ENCODE assay signal across 8 mouse cellular contexts in genomic region chr1:134454904-134455824, GRCm38 (mm10). TPM values are rescaled to one million over a fixed set of nuclear protein-coding genes. Genes with fewer than 3 reads are reported as not detected.
DNase-seq lines count a peak whose midpoint lies in the region; ATAC-seq and TF ChIP-seq lines count a peak whose summit lies in the region.

Gene Klhl12, plus strand, starts transcription at chr1:134455531.

- ATAC-seq in kidney, embryonic 15.5 days (replicated peaks; ENCODE audit: low FRiP score): peak; percentile 97
- ATAC-seq in monocyte, adult 5-6 weeks (replicated peaks; ENCODE audit: insufficient number of reproducible peaks, low FRiP score, low TSS enrichment, poor library complexity, severe bottlenecking): peak; percentile 96

- peak within 1 kb of the TSS; percentile 88 for H3K4me2 ChIP-seq in kidney, embryonic 15.5 days

- H3K9me3 ChIP-seq in heart, embryonic 10.5 days: no peaks in the 10 kb centered on the region
- no peaks in the 10 kb centered on the region for H3K9me3 ChIP-seq in kidney, embryonic 15.5 days (replicated peaks)

- peak within 1 kb of the TSS; percentile 95 for H3K9ac ChIP-seq in kidney, embryonic 15.5 days

- TF ChIP-seq POLR2A in bone marrow macrophage, adult 2 months (IDR thresholded peaks at IDR 0.05; ENCODE audit: borderline replicate concordance, low read depth, low read length): no peak
- TF ChIP-seq POLR2A in embryonic fibroblast, embryonic 13.5 days (IDR thresholded peaks at IDR 0.05; ENCODE audit: low read depth, low read length): peak; percentile 78

- peak within 1 kb of the TSS; percentile 77 for H3K4me3 ChIP-seq in bone marrow macrophage, adult 2 months (ENCODE audit: insufficient read depth, low read length)
- peak within 1 kb of the TSS; percentile 67 for H3K4me3 ChIP-seq in embryonic fibroblast, embryonic 13.5 days (ENCODE audit: insufficient read depth, low read length)
- peak within 1 kb of the TSS; percentile 100 for H3K4me3 ChIP-seq in heart, embryonic 10.5 days
- peak within 1 kb of the TSS; percentile 89 for H3K4me3 ChIP-seq in kidney, embryonic 15.5 days (replicated peaks)

- DNase-seq in A20 (ENCODE audit: low read depth, low spot score) (peak; percentile 96), liver (peak; percentile 97)
- peak; percentile 96 for DNase-seq in heart, embryonic 10.5 days (ENCODE audit: low spot score)
- DNase-seq in spleen, postnatal 4 days (ENCODE audit: low spot score in 2 of 2): peak; percentile 98 to 99

- peaks cover 17% of the 10 kb centered on the region for H3K36me3 ChIP-seq in heart, embryonic 10.5 days
- H3K36me3 ChIP-seq in kidney, embryonic 15.5 days: peaks cover 21% of the 10 kb centered on the region

- no peak within 1 kb of the TSS for H3K27ac ChIP-seq in bone marrow macrophage, adult 2 months (ENCODE audit: insufficient read depth, low read depth, low read length)
- H3K27ac ChIP-seq in embryonic fibroblast, embryonic 13.5 days (ENCODE audit: insufficient read depth, low read length): no peak within 1 kb of the TSS
- peak within 1 kb of the TSS; percentile 96 for H3K27ac ChIP-seq in heart, embryonic 10.5 days
- peak within 1 kb of the TSS; percentile 81; the same call in 1 of the 2 replicates for H3K27ac ChIP-seq in kidney, embryonic 15.5 days

- H3K27me3 ChIP-seq in heart, embryonic 10.5 days (ENCODE audit: insufficient read depth, poor library complexity, severe bottlenecking): no peaks in the 10 kb centered on the region
- H3K27me3 ChIP-seq in kidney, embryonic 15.5 days: peaks cover 4% of the 10 kb centered on the region; the same call in 1 of the 2 replicates

- under 1% methylated on average over 61 of the region's 61 CpGs for WGBS in heart, embryonic 10.5 days
- WGBS in kidney, embryonic 15.5 days: under 1% methylated on average over 60 of the region's 61 CpGs

- TF ChIP-seq CTCF in bone marrow macrophage, adult 2 months (IDR thresholded peaks at IDR 0.05; ENCODE audit: low read depth, low read length): no peak
- no peak for TF ChIP-seq CTCF in embryonic fibroblast, embryonic 13.5 days (IDR thresholded peaks at IDR 0.05; ENCODE audit: borderline replicate concordance, insufficient read depth, low read length)

- peaks cover 18% of the 10 kb centered on the region for H3K4me1 ChIP-seq in bone marrow macrophage, adult 2 months (ENCODE audit: control insufficient read depth, insufficient read depth, low read length)
- no peaks in the 10 kb centered on the region for H3K4me1 ChIP-seq in embryonic fibroblast, embryonic 13.5 days (ENCODE audit: control insufficient read depth, insufficient read depth, low read length)
- H3K4me1 ChIP-seq in heart, embryonic 10.5 days: peaks cover 5% of the 10 kb centered on the region
- peaks cover 18% of the 10 kb centered on the region for H3K4me1 ChIP-seq in kidney, embryonic 15.5 days

RNA-seq across cellular contexts. Expression of gene Klhl12, which starts in this region (rescaled TPM):
- 3.8 and 5.0 TPM in 2 replicates for polyA plus RNA-seq in bone marrow macrophage, adult 2 months (2012; ENCODE audit: insufficient read depth, insufficient read length, missing spikeins)
- polyA plus RNA-seq in embryonic fibroblast, embryonic 13.5 days (2011; ENCODE audit: insufficient read length, low read depth, missing spikeins): 14.0 and 16.4 TPM in 2 replicates
- 23.8 and 25.1 TPM in 2 replicates for polyA plus RNA-seq in heart, embryonic 10.5 days (2016; fragmentation: Nextera tagmentation; extraction: Ambion mirVana)
- 31.3 and 32.6 TPM in 2 replicates for polyA plus RNA-seq in kidney, embryonic 15.5 days (2015; fragmentation: Nextera tagmentation; extraction: Ambion mirVana)
- 21.9 to 33.3 TPM (median 32.5 TPM) in 3 replicates for total RNA-seq in monocyte, adult 5-6 weeks (2017)

Comparison
In these comparisons a context has a peak if more than half of its experiments do, and no peak if none do; other contexts are left out.
1. H3K27ac ChIP-seq: peak in heart, embryonic 10.5 days (single experiment) and kidney, embryonic 15.5 days (single experiment); none in bone marrow macrophage, adult 2 months (single experiment) and embryonic fibroblast, embryonic 13.5 days (single experiment).
2. Peak in every context shown above with its lines, with median percentiles within 50 percentile points of each other: DNase-seq and H3K4me3 ChIP-seq.